Comparison of ENCODE assay signal across 10 mouse cellular contexts in genomic region chr16:30185707-30186106, GRCm38 (mm10).
DNase-seq lines count a peak whose midpoint lies in the region; ATAC-seq and TF ChIP-seq lines count a peak whose summit lies in the region.
"Had no signal": no experiment of that assay in that cellular context is flagged by ENCODE, and none has a peak within 500 bp of the region (broad histone marks: within the 10 kb centered on the region; RNA-seq: fewer than 3 reads in every experiment).

No protein-coding gene starts in this region.

- DNase-seq in heart, postnatal 0 days (ENCODE audit: low spot score), result no peak
- DNase-seq in heart, postnatal 36 days, result no peak
- no peak for DNase-seq in neural tube, embryonic 11.5 days (ENCODE audit: low spot score)
- no peak for DNase-seq in forebrain, postnatal 0 days
- DNase-seq in thymus, adult 2 months, result no peak
- DNase-seq: liver, embryonic 13.5 days had no signal

- H3K27me3 ChIP-seq in heart, postnatal 0 days (ENCODE audit: control insufficient read depth, insufficient read depth, low read length), result no peaks in the 10 kb centered on the region
- peaks cover 5% of the 10 kb centered on the region; the same call in 1 of the 2 replicates for H3K27me3 ChIP-seq in neural tube, embryonic 11.5 days (ENCODE audit: control insufficient read depth, insufficient read depth, low read length)
- peaks cover 36% of the 10 kb centered on the region; the same call in 1 of the 2 replicates for H3K27me3 ChIP-seq in neural tube, embryonic 15.5 days (replicated peaks)
- no peaks in the 10 kb centered on the region for H3K27me3 ChIP-seq in intestine, embryonic 15.5 days (replicated peaks)
- no peaks in the 10 kb centered on the region for H3K27me3 ChIP-seq in stomach, embryonic 16.5 days (ENCODE audit: control insufficient read depth, insufficient read depth, low read length)
- H3K27me3 ChIP-seq in forebrain, postnatal 0 days (ENCODE audit: insufficient read depth, low read length), result 0 out of 2 replicates have a peak, but pooled peaks cover 3% of the 10 kb centered on the region
- H3K27me3 ChIP-seq in thymus, adult 2 months (ENCODE audit: control insufficient read depth, insufficient read depth, low read length), result no peaks in the 10 kb centered on the region

- WGBS in heart, postnatal 0 days, result 49% methylated on average over 7 of the region's 7 CpGs
- 61% methylated on average over 7 of the region's 7 CpGs for WGBS in neural tube, embryonic 11.5 days
- WGBS in neural tube, embryonic 15.5 days, result 59% methylated on average over 7 of the region's 7 CpGs
- WGBS in intestine, embryonic 15.5 days, result 59% methylated on average over 7 of the region's 7 CpGs
- WGBS in stomach, embryonic 16.5 days, result 50% methylated on average over 7 of the region's 7 CpGs
- 65% methylated on average over 7 of the region's 7 CpGs for WGBS in forebrain, postnatal 0 days
- WGBS in thymus, adult 2 months, result 28% methylated on average over 7 of the region's 7 CpGs

- intact Hi-C loops in heart, postnatal 36 days (cut with DNase I), result loop anchor here (1.0 kb wide), 1 partner anchor 371 kb away; no protein-coding TSS in a partner anchor

- H3K4me3 ChIP-seq in heart, postnatal 0 days (ENCODE audit: low read depth, low read length), result no peak overlapping the region
- no peak overlapping the region for H3K4me3 ChIP-seq in neural tube, embryonic 11.5 days (ENCODE audit: low read depth, low read length)
- H3K4me3 ChIP-seq in neural tube, embryonic 15.5 days (replicated peaks), result no peak overlapping the region
- no peak overlapping the region for H3K4me3 ChIP-seq in intestine, embryonic 15.5 days (replicated peaks)
- no peak overlapping the region for H3K4me3 ChIP-seq in stomach, embryonic 16.5 days (replicated peaks; ENCODE audit: low read length)
- no peak overlapping the region for H3K4me3 ChIP-seq in forebrain, postnatal 0 days (ENCODE audit: low read depth, low read length)
- H3K4me3 ChIP-seq in thymus, adult 2 months (ENCODE audit: control insufficient read depth, insufficient read depth, low read length), result no peak overlapping the region
- H3K4me3 ChIP-seq: liver, embryonic 13.5 days; midbrain, embryonic 13.5 days had no signal

- peak overlapping the region; percentile 3; the same call in 1 of the 2 replicates for H3K4me2 ChIP-seq in heart, postnatal 0 days (ENCODE audit: low read depth, low read length)
- no peak overlapping the region for H3K4me2 ChIP-seq in neural tube, embryonic 11.5 days (ENCODE audit: low read depth)
- H3K4me2 ChIP-seq in neural tube, embryonic 15.5 days, result no peak overlapping the region
- no peak overlapping the region for H3K4me2 ChIP-seq in intestine, embryonic 15.5 days (replicated peaks)
- H3K4me2 ChIP-seq in stomach, embryonic 16.5 days (ENCODE audit: low read depth, low read length), result no peak overlapping the region
- no peak overlapping the region for H3K4me2 ChIP-seq in forebrain, postnatal 0 days (ENCODE audit: low read depth)
- H3K4me2 ChIP-seq: liver, embryonic 13.5 days; midbrain, embryonic 13.5 days had no signal

- H3K27ac ChIP-seq in heart, postnatal 0 days (ENCODE audit: low read depth), result peak overlapping the region; percentile 90
- peak overlapping the region; percentile 39; the same call in 1 of the 2 replicates for H3K27ac ChIP-seq in neural tube, embryonic 11.5 days (ENCODE audit: low read depth, low read length)
- H3K27ac ChIP-seq in neural tube, embryonic 15.5 days (replicated peaks), result no peak overlapping the region
- H3K27ac ChIP-seq in intestine, embryonic 15.5 days, result peak overlapping the region; percentile 78
- peak overlapping the region; percentile 83 for H3K27ac ChIP-seq in stomach, embryonic 16.5 days (ENCODE audit: low read length)
- no peak overlapping the region for H3K27ac ChIP-seq in forebrain, postnatal 0 days (ENCODE audit: low read depth, low read length)
- H3K27ac ChIP-seq in thymus, adult 2 months (ENCODE audit: control insufficient read depth, insufficient read depth, low read length), result no peak overlapping the region
- H3K27ac ChIP-seq: liver, embryonic 13.5 days; midbrain, embryonic 13.5 days had no signal

- no peak for TF ChIP-seq CTCF in heart, postnatal 0 days (IDR thresholded peaks at IDR 0.05; ENCODE audit: low read depth)
- no peak for TF ChIP-seq CTCF in forebrain, postnatal 0 days (IDR thresholded peaks at IDR 0.05; ENCODE audit: low read depth)
- TF ChIP-seq CTCF in thymus, adult 2 months (IDR thresholded peaks at IDR 0.05; ENCODE audit: borderline replicate concordance, control insufficient read depth, extremely low read depth, insufficient read depth, low read length, poor library complexity), result no peak

- H3K36me3 ChIP-seq in heart, postnatal 0 days (replicated peaks; ENCODE audit: control insufficient read depth, insufficient read depth, low read length), result no peaks in the 10 kb centered on the region
- no peaks in the 10 kb centered on the region for H3K36me3 ChIP-seq in neural tube, embryonic 11.5 days (ENCODE audit: control insufficient read depth, insufficient read depth, low read length)
- no peaks in the 10 kb centered on the region for H3K36me3 ChIP-seq in neural tube, embryonic 15.5 days
- no peaks in the 10 kb centered on the region for H3K36me3 ChIP-seq in intestine, embryonic 15.5 days
- no peaks in the 10 kb centered on the region for H3K36me3 ChIP-seq in stomach, embryonic 16.5 days (ENCODE audit: control insufficient read depth, insufficient read depth, low read length)
- no peaks in the 10 kb centered on the region for H3K36me3 ChIP-seq in forebrain, postnatal 0 days (ENCODE audit: insufficient read depth)
- H3K36me3 ChIP-seq in thymus, adult 2 months (ENCODE audit: control insufficient read depth, insufficient read depth, low read length), result no peaks in the 10 kb centered on the region
- H3K36me3 ChIP-seq: liver, embryonic 13.5 days; midbrain, embryonic 13.5 days had no signal

- peaks cover 43% of the 10 kb centered on the region for H3K4me1 ChIP-seq in heart, postnatal 0 days (ENCODE audit: control insufficient read depth, insufficient read depth)
- peaks cover 24% of the 10 kb centered on the region for H3K4me1 ChIP-seq in neural tube, embryonic 11.5 days (ENCODE audit: control insufficient read depth, insufficient read depth, low read length)
- peaks cover 40% of the 10 kb centered on the region for H3K4me1 ChIP-seq in neural tube, embryonic 15.5 days
- H3K4me1 ChIP-seq in intestine, embryonic 15.5 days (replicated peaks), result peaks cover 43% of the 10 kb centered on the region
- H3K4me1 ChIP-seq in stomach, embryonic 16.5 days (ENCODE audit: control insufficient read depth, insufficient read depth, low read length), result peaks cover 49% of the 10 kb centered on the region
- no peaks in the 10 kb centered on the region for H3K4me1 ChIP-seq in forebrain, postnatal 0 days (ENCODE audit: insufficient read depth)
- H3K4me1 ChIP-seq in thymus, adult 2 months (replicated peaks; ENCODE audit: control insufficient read depth, insufficient read depth, low read length), result peaks cover 58% of the 10 kb centered on the region

- no peaks in the 10 kb centered on the region for H3K9me3 ChIP-seq in heart, postnatal 0 days (replicated peaks; ENCODE audit: control insufficient read depth, low read length)
- H3K9me3 ChIP-seq in neural tube, embryonic 11.5 days (ENCODE audit: control insufficient read depth, low read length), result no peaks in the 10 kb centered on the region
- H3K9me3 ChIP-seq in neural tube, embryonic 15.5 days (replicated peaks), result no peaks in the 10 kb centered on the region
- H3K9me3 ChIP-seq in intestine, embryonic 15.5 days, result no peaks in the 10 kb centered on the region
- H3K9me3 ChIP-seq in stomach, embryonic 16.5 days (replicated peaks; ENCODE audit: control insufficient read depth, low read length), result no peaks in the 10 kb centered on the region
- H3K9me3 ChIP-seq in forebrain, postnatal 0 days (ENCODE audit: low read length), result no peaks in the 10 kb centered on the region
- H3K9me3 ChIP-seq: liver, embryonic 13.5 days; midbrain, embryonic 13.5 days had no signal

- no peak for TF ChIP-seq POLR2A in thymus, adult 2 months (IDR thresholded peaks at IDR 0.05; ENCODE audit: control insufficient read depth, extremely low read depth, insufficient read depth, low read length, poor library complexity)

- ATAC-seq in heart, postnatal 0 days (ENCODE audit: insufficient read depth, low read depth), result no peak
- no peak for ATAC-seq in neural tube, embryonic 11.5 days (ENCODE audit: insufficient read depth, low FRiP score, low TSS enrichment)
- ATAC-seq in neural tube, embryonic 15.5 days (ENCODE audit: low FRiP score), result no peak
- ATAC-seq in intestine, embryonic 15.5 days, result no peak
- ATAC-seq in stomach, embryonic 16.5 days (ENCODE audit: insufficient read depth, low FRiP score), result no peak
- ATAC-seq in forebrain, postnatal 0 days, result no peak

- no peak overlapping the region for H3K9ac ChIP-seq in heart, postnatal 0 days (replicated peaks; ENCODE audit: low read depth, low read length)
- H3K9ac ChIP-seq in neural tube, embryonic 11.5 days (ENCODE audit: low read length), result no peak overlapping the region
- H3K9ac ChIP-seq in neural tube, embryonic 15.5 days (replicated peaks), result no peak overlapping the region
- H3K9ac ChIP-seq in intestine, embryonic 15.5 days, result no peak overlapping the region
- no peak overlapping the region for H3K9ac ChIP-seq in stomach, embryonic 16.5 days (ENCODE audit: low read length)
- no peak overlapping the region for H3K9ac ChIP-seq in forebrain, postnatal 0 days
- H3K9ac ChIP-seq: liver, embryonic 13.5 days had no signal

- no peak for TF ChIP-seq EP300 in heart, postnatal 0 days (IDR thresholded peaks at IDR 0.05; ENCODE audit: low read depth)

Comparison
In these comparisons a context has a peak if more than half of its experiments do, and no peak if none do; other contexts are left out.
1. H3K27ac ChIP-seq: peak in heart, postnatal 0 days (single experiment), neural tube, embryonic 11.5 days (single experiment), intestine, embryonic 15.5 days (single experiment) and stomach, embryonic 16.5 days (single experiment); none in neural tube, embryonic 15.5 days (single experiment), forebrain, postnatal 0 days (single experiment) and thymus, adult 2 months (single experiment).